Mouse (Mus musculus) Patski (cell line): Measurements from ENCODE around the gene Asic2. TPM values are rescaled to one million over a fixed set of nuclear protein-coding genes. Genes with fewer than 3 reads are reported as not detected.
A peak's percentile ranks its signal among the peaks of the same experiment; 100 is the strongest.

ENCODE experiments used
- ATAC-seq: fragments of 100-300 bp; one replicate; pipeline ENCODE4 v1.8.0; 2021
- CTCF ChIA-PET: fragments of 350-600 bp; sonication (Branson Sonifier 250); formaldehyde crosslinking; loops from one replicate; lab custom pipeline; 2022; ENCODE audit warnings: inconsistent platforms; lab: Charles Lee
- POLR2A ChIA-PET: fragments of 350-600 bp; sonication (Branson Sonifier 250); formaldehyde crosslinking; loops from one replicate; lab custom pipeline; 2022; ENCODE audit warnings: antibody characterized with exemption, inconsistent platforms; lab: Charles Lee
- DNase-seq: peaks from one replicate; pipeline ENCODE4 v3.0.0-alpha.2; 2011; ENCODE audit warnings: low read depth, low spot score
- H3K27me3 ChIP-seq: fragments of 371-371 bp; one replicate; pipeline ENCODE4 v1.5.1; 2021
- CTCF ChIP-seq: fragments of 100-300 bp; IDR thresholded peaks from one replicate; pipeline ENCODE4 v1.5.1; 2021
- in situ Hi-C: fragments of 300-500 bp; cut with MboI; formaldehyde crosslinking; loops from 3 replicates; pipeline ENCODE4 v1.11.1; 2018; ENCODE audit warnings: low pct_unique_long_range_greater_than_20kb, mixed read lengths
- polyA plus RNA-seq: library from polyadenylated mRNA; unstranded; gene quantifications from one replicate; pipeline ENCODE4 v1.2.3, GENCODE M21; 2021

The Asic2 gene
- polyA plus RNA-seq, 1 experiment from 2014 or later, result 0.04 TPM

- peak; percentile 39 for TF ChIP-seq CTCF
- ChIA-PET CTCF (interaction anchor here (0.6 to 1.8 kb wide), 5 partner anchors 9 to 56 kb away, joined by 3 to 14 read pairs (median 5); no protein-coding TSS in a partner anchor), POLR2A (no interaction called here)
- H3K27me3 ChIP-seq, result peaks cover 15% of the 10 kb centered on the region
- DNase-seq, result no peak
- in situ Hi-C loops, result no loop called here
- ATAC-seq, result no peak
These were observed 377.3 kb downstream of the Asic2 start for GRCm38 (mm10) chr11:81590911-81591310.

- TF ChIP-seq CTCF, result peak; percentile 91
- in situ Hi-C loops, result no loop called here
- POLR2A ChIA-PET, result interaction anchor here (1.1 kb wide), 1 partner anchor 796 kb away, joined by 3 read pairs; no protein-coding TSS in a partner anchor
- DNase-seq, result no peak
- ATAC-seq, result peak; percentile 79
- H3K27me3 ChIP-seq, result peaks cover 6% of the 10 kb centered on the region
- CTCF ChIA-PET, result interaction anchor here (0.7 to 2.3 kb wide), 13 partner anchors 9 to 64 kb away, joined by 3 to 12 read pairs (median 4); no protein-coding TSS in a partner anchor
These were observed 379.6 kb downstream of the Asic2 start for GRCm38 (mm10) chr11:81588630-81589029.

- DNase-seq, result no peak
- no peak for ATAC-seq
- in situ Hi-C loops, result no loop called here
- ChIA-PET POLR2A (interaction anchor here (1.1 kb wide), 1 partner anchor 795 kb away, joined by 3 read pairs; no protein-coding TSS in a partner anchor), CTCF (interaction anchor here (1.1 to 2.3 kb wide), 6 partner anchors 8 to 53 kb away, joined by 3 to 12 read pairs (median 4); no protein-coding TSS in a partner anchor)
- TF ChIP-seq CTCF, result no peak
- H3K27me3 ChIP-seq, result no peaks in the 10 kb centered on the region
These were observed 380.3 kb downstream of the Asic2 start for GRCm38 (mm10) chr11:81587942-81588341.

GRCm38 (mm10) chr11:81587114-81587513, 381.1 kb downstream of the Asic2 start:
- no peaks in the 10 kb centered on the region for H3K27me3 ChIP-seq
- ChIA-PET CTCF (no interaction called here), POLR2A (no interaction called here)
- DNase-seq (no peak), ATAC-seq (no peak)
- TF ChIP-seq CTCF, result no peak
- in situ Hi-C loops, result no loop called here

- no peak for DNase-seq
- in situ Hi-C loops, result no loop called here
- POLR2A ChIA-PET, result interaction anchor here (0.6 kb wide), 1 partner anchor 410 kb away, joined by 3 read pairs; no protein-coding TSS in a partner anchor
- no peak for ATAC-seq
- no peak for TF ChIP-seq CTCF
- no peaks in the 10 kb centered on the region for H3K27me3 ChIP-seq
- CTCF ChIA-PET, result interaction anchor here (1.2 kb wide), 1 partner anchor 49 kb away, joined by 3 read pairs; no protein-coding TSS in a partner anchor
These were observed 383.8 kb downstream of the Asic2 start for GRCm38 (mm10) chr11:81584506-81584905.

- H3K27me3 ChIP-seq, result no peaks in the 10 kb centered on the region
- DNase-seq (no peak), ATAC-seq (no peak)
- CTCF ChIA-PET, result interaction anchor here (1.0 to 1.3 kb wide), 3 partner anchors 17 to 48 kb away, joined by 3 to 6 read pairs (median 4); no protein-coding TSS in a partner anchor
- peak; percentile 55 for TF ChIP-seq CTCF
- POLR2A ChIA-PET, result no interaction called here
- in situ Hi-C loops, result no loop called here
These were observed 385.1 kb downstream of the Asic2 start for GRCm38 (mm10) chr11:81583195-81583594.

GRCm38 (mm10) chr11:81582161-81582560, 386.1 kb downstream of the Asic2 start:
- DNase-seq, result no peak
- CTCF ChIA-PET, result interaction anchor here (1.0 to 1.9 kb wide), 4 partner anchors 8 to 47 kb away, joined by 3 to 6 read pairs (median 4); no protein-coding TSS in a partner anchor
- ATAC-seq, result no peak
- no peak for TF ChIP-seq CTCF
- in situ Hi-C loops, result no loop called here
- POLR2A ChIA-PET, result no interaction called here
- no peaks in the 10 kb centered on the region for H3K27me3 ChIP-seq

GRCm38 (mm10) chr11:81579753-81580152, 388.5 kb downstream of the Asic2 start:
- no peak for TF ChIP-seq CTCF
- CTCF ChIA-PET, result interaction anchor here (1.6 kb wide), 1 partner anchor 9 kb away, joined by 4 read pairs; no protein-coding TSS in a partner anchor
- POLR2A ChIA-PET, result no interaction called here
- DNase-seq (no peak), ATAC-seq (no peak)
- no peaks in the 10 kb centered on the region for H3K27me3 ChIP-seq
- in situ Hi-C loops, result no loop called here

GRCm38 (mm10) chr11:81570406-81570805, 397.9 kb downstream of the Asic2 start:
- in situ Hi-C loops, result no loop called here
- DNase-seq (no peak), ATAC-seq (no peak)
- ChIA-PET POLR2A (no interaction called here), CTCF (interaction anchor here (1.9 kb wide), 1 partner anchor 18 kb away, joined by 5 read pairs; no protein-coding TSS in a partner anchor)
- TF ChIP-seq CTCF, result no peak
- peaks cover 3% of the 10 kb centered on the region for H3K27me3 ChIP-seq

GRCm38 (mm10) chr11:81564857-81565256, 403.4 kb downstream of the Asic2 start:
- DNase-seq, result no peak
- in situ Hi-C loops, result no loop called here
- no peak for TF ChIP-seq CTCF
- ChIA-PET CTCF (interaction anchor here (1.0 to 1.5 kb wide), 2 partner anchors 20 to 31 kb away, joined by 3 read pairs; no protein-coding TSS in a partner anchor), POLR2A (interaction anchor here (1.3 kb wide), 1 partner anchor 13 kb away, joined by 3 read pairs; no protein-coding TSS in a partner anchor)
- no peak for ATAC-seq
- no peaks in the 10 kb centered on the region for H3K27me3 ChIP-seq

GRCm38 (mm10) chr11:81560374-81560773, 407.9 kb downstream of the Asic2 start:
- ChIA-PET POLR2A (no interaction called here), CTCF (no interaction called here)
- no peaks in the 10 kb centered on the region for H3K27me3 ChIP-seq
- no peak for DNase-seq
- no peak for ATAC-seq
- no peak for TF ChIP-seq CTCF
- in situ Hi-C loops, result no loop called here
